Mouse (Mus musculus) thymus, adult 2 months (tissue): ENCODE results near the gene Fah.

ENCODE experiments used
- CTCF ChIP-seq: fragments of 200-500 bp; IDR thresholded peaks from 2 replicates; pipeline ENCODE4 v1.5.1; 2012; ENCODE audit warnings: mild to moderate bottlenecking, control low read depth, low read length, moderate library complexity, borderline replicate concordance; ENCODE audit not compliant: control insufficient read depth, poor library complexity, insufficient read depth; ENCODE audit errors: extremely low read depth
- POLR2A ChIP-seq: fragments of 200-500 bp; IDR thresholded peaks from 2 replicates; pipeline ENCODE4 v1.6.1; 2012; ENCODE audit warnings: mild to moderate bottlenecking, low read length, control low read depth, moderate library complexity; ENCODE audit not compliant: control insufficient read depth, poor library complexity, insufficient read depth; ENCODE audit errors: extremely low read depth

GRCm38 (mm10) chr7:84590622-84591021 lies 15.9 kb downstream of the Fah start:
- TF ChIP-seq POLR2A (no peak), CTCF (no peak)
